Mouse (Mus musculus): Measurements from ENCODE around the gene Ttll7.

GRCm38 (mm10) chr3:146993834-146994669, 141.9 kb downstream of the Ttll7 start:
- no peak for TF ChIP-seq TAL1 (IDR thresholded peaks at IDR 0.05; ENCODE audit: low read length)
- no peak for TF ChIP-seq GABPA (IDR thresholded peaks at IDR 0.05; ENCODE audit: low read depth, low read length)
- TF ChIP-seq UBTF (IDR thresholded peaks at IDR 0.05; ENCODE audit: borderline replicate concordance, insufficient read depth, low read depth, low read length) = no peak
- no peak for TF ChIP-seq POLR2A (IDR thresholded peaks at IDR 0.05; ENCODE audit: control insufficient read depth in 1 of 2, insufficient read depth in 1 of 2, low read depth in 1 of 2, low read length in 2 of 2, poor library complexity in 1 of 2)
- no peak for TF ChIP-seq EP300 (IDR thresholded peaks at IDR 0.05; ENCODE audit: low read depth in 1 of 2, low read length in 2 of 2)
- TF ChIP-seq USF2 (IDR thresholded peaks at IDR 0.05; ENCODE audit: borderline replicate concordance in 1 of 2, insufficient read depth in 1 of 2, low read depth in 1 of 2, low read length in 2 of 2) = no peak
- no peak for TF ChIP-seq KAT2A (conservative IDR thresholded peaks at IDR 0.05; ENCODE audit: low read depth, low read length)
- TF ChIP-seq ETS1 (IDR thresholded peaks at IDR 0.05; ENCODE audit: low read depth, low read length) = no peak
- TF ChIP-seq MAZ (IDR thresholded peaks at IDR 0.05; ENCODE audit: low read depth, low read length) = no peak
- TF ChIP-seq POLR2AphosphoS5 (IDR thresholded peaks at IDR 0.05; ENCODE audit: borderline replicate concordance, low read depth, low read length) = no peak
- TF ChIP-seq RAD21 (IDR thresholded peaks at IDR 0.05; ENCODE audit: low read depth, low read length) = no peak
